Comparison of ENCODE assay signal across 11 mouse cellular contexts in the genomic region with DNA sequence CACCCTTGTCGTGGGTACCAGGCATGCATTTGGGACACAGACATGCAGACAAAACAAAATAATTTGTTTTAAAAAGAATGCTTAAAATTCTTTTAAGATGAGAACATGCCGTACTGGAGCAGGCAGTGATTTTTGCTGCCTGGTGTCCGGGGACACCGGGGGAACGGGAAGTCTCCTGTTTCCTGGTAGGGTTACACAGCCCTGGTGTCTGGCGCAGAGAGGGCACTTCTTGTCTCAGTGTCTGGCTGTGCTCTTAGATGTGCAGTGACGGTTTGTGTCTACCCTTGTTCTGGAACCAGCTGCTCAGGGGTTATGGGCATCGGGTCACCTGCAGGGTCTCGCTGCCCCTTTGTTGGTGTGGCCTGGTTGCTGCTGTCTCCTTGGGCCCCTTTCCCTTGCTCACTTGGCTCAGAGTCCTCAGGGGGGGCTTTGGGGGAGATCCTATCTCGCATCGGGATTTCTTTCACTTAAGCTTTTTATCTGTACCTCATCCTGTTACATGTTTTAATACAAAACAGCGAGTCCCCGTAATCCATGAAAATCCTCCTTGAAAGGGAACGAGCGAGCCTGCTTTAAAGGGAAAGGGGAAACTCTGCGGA.
DNase-seq lines count a peak whose midpoint lies in the region; ATAC-seq and TF ChIP-seq lines count a peak whose summit lies in the region.
"Had no signal": no experiment of that assay in that cellular context is flagged by ENCODE, and none has a peak within 500 bp of the region (broad histone marks: within the 10 kb centered on the region; RNA-seq: fewer than 3 reads in every experiment).

No protein-coding gene starts in this region.

- intact Hi-C loops in gastrocnemius, postnatal 36 days (cut with DNase I): no loop called here

- no peak overlapping the region for H3K9ac ChIP-seq in kidney, embryonic 15.5 days
- no peak overlapping the region for H3K9ac ChIP-seq in embryonic facial prominence, embryonic 11.5 days (replicated peaks; ENCODE audit: low read length)
- no peak overlapping the region for H3K9ac ChIP-seq in heart, postnatal 0 days (replicated peaks; ENCODE audit: low read depth, low read length)
- H3K9ac ChIP-seq in intestine, postnatal 0 days (ENCODE audit: low read depth, low read length): no peak overlapping the region
- H3K9ac ChIP-seq: liver, embryonic 14.5 days; neural tube, embryonic 13.5 days had no signal

- H3K4me2 ChIP-seq in kidney, embryonic 15.5 days: no peak overlapping the region
- H3K4me2 ChIP-seq in embryonic facial prominence, embryonic 11.5 days (ENCODE audit: low read depth, low read length): no peak overlapping the region
- H3K4me2 ChIP-seq in heart, postnatal 0 days (ENCODE audit: low read depth, low read length): no peak overlapping the region
- no peak overlapping the region for H3K4me2 ChIP-seq in intestine, postnatal 0 days (replicated peaks; ENCODE audit: low read depth)
- H3K4me2 ChIP-seq: neural tube, embryonic 13.5 days had no signal

- no peak for TF ChIP-seq EP300 in heart, postnatal 0 days (IDR thresholded peaks at IDR 0.05; ENCODE audit: low read depth)

- H3K9me3 ChIP-seq in kidney, embryonic 15.5 days (replicated peaks): no peaks in the 10 kb centered on the region
- H3K9me3 ChIP-seq in embryonic facial prominence, embryonic 11.5 days (replicated peaks; ENCODE audit: control insufficient read depth, low read length): no peaks in the 10 kb centered on the region
- no peaks in the 10 kb centered on the region for H3K9me3 ChIP-seq in heart, postnatal 0 days (replicated peaks; ENCODE audit: control insufficient read depth, low read length)
- H3K9me3 ChIP-seq in intestine, postnatal 0 days (ENCODE audit: control insufficient read depth): no peaks in the 10 kb centered on the region
- H3K9me3 ChIP-seq: neural tube, embryonic 13.5 days had no signal

- TF ChIP-seq CTCF in heart, postnatal 0 days (IDR thresholded peaks at IDR 0.05; ENCODE audit: low read depth): no peak
- TF ChIP-seq CTCF in intestine, postnatal 0 days (IDR thresholded peaks at IDR 0.05; ENCODE audit: low read depth): no peak

- peak; percentile 50 for DNase-seq in gastrocnemius, postnatal 25 days
- DNase-seq in gastrocnemius, postnatal 36 days: no peak
- peak; percentile 31 to 77 for DNase-seq in kidney, postnatal 25 days
- DNase-seq in embryonic facial prominence, embryonic 11.5 days (ENCODE audit: low spot score): peak; percentile 17
- no peak for DNase-seq in heart, postnatal 0 days (ENCODE audit: low spot score)
- no peak for DNase-seq in right cerebral cortex, postnatal 36 days (ENCODE audit: low spot score in 2 of 2)

- WGBS in kidney, embryonic 15.5 days: 70% methylated on average over 16 of the region's 16 CpGs
- WGBS in embryonic facial prominence, embryonic 11.5 days: 63% methylated on average over 16 of the region's 16 CpGs
- WGBS in heart, postnatal 0 days: 60% methylated on average over 16 of the region's 16 CpGs
- 84% methylated on average over 16 of the region's 16 CpGs for WGBS in intestine, postnatal 0 days

- H3K4me3 ChIP-seq in kidney, embryonic 15.5 days (replicated peaks): no peak overlapping the region
- no peak overlapping the region for H3K4me3 ChIP-seq in embryonic facial prominence, embryonic 11.5 days (ENCODE audit: low read depth, low read length)
- H3K4me3 ChIP-seq in heart, postnatal 0 days (ENCODE audit: low read depth, low read length): no peak overlapping the region
- H3K4me3 ChIP-seq in intestine, postnatal 0 days (ENCODE audit: low read depth, low read length): no peak overlapping the region
- H3K4me3 ChIP-seq: neural tube, embryonic 13.5 days had no signal

- no peak for ATAC-seq in kidney, embryonic 15.5 days (replicated peaks; ENCODE audit: low FRiP score)
- no peak for ATAC-seq in embryonic facial prominence, embryonic 11.5 days (replicated peaks; ENCODE audit: insufficient number of reproducible peaks, low FRiP score, low TSS enrichment, low read depth)
- ATAC-seq in heart, postnatal 0 days (ENCODE audit: insufficient read depth, low read depth): peak; percentile 68
- no peak for ATAC-seq in intestine, postnatal 0 days

- H3K36me3 ChIP-seq in kidney, embryonic 15.5 days: peaks cover 93% of the 10 kb centered on the region
- peaks cover 7% of the 10 kb centered on the region for H3K36me3 ChIP-seq in embryonic facial prominence, embryonic 11.5 days (replicated peaks; ENCODE audit: control insufficient read depth, insufficient read depth, low read depth, low read length)
- H3K36me3 ChIP-seq in heart, postnatal 0 days (replicated peaks; ENCODE audit: control insufficient read depth, insufficient read depth, low read length): peaks cover 59% of the 10 kb centered on the region
- H3K36me3 ChIP-seq in intestine, postnatal 0 days (ENCODE audit: control insufficient read depth, insufficient read depth): peaks cover 73% of the 10 kb centered on the region

- no peak overlapping the region for H3K27ac ChIP-seq in kidney, embryonic 15.5 days
- no peak overlapping the region for H3K27ac ChIP-seq in embryonic facial prominence, embryonic 11.5 days (replicated peaks; ENCODE audit: low read depth, low read length)
- no peak overlapping the region for H3K27ac ChIP-seq in heart, postnatal 0 days (ENCODE audit: low read depth)
- no peak overlapping the region for H3K27ac ChIP-seq in intestine, postnatal 0 days (ENCODE audit: low read depth, low read length)
- H3K27ac ChIP-seq: liver, embryonic 14.5 days; neural tube, embryonic 13.5 days had no signal

- no peaks in the 10 kb centered on the region for H3K27me3 ChIP-seq in kidney, embryonic 15.5 days
- no peaks in the 10 kb centered on the region for H3K27me3 ChIP-seq in embryonic facial prominence, embryonic 11.5 days (ENCODE audit: control insufficient read depth, insufficient read depth, low read length)
- no peaks in the 10 kb centered on the region for H3K27me3 ChIP-seq in heart, postnatal 0 days (ENCODE audit: control insufficient read depth, insufficient read depth, low read length)
- H3K27me3 ChIP-seq in intestine, postnatal 0 days (replicated peaks; ENCODE audit: control insufficient read depth, insufficient read depth, low read length): no peaks in the 10 kb centered on the region
- H3K27me3 ChIP-seq: CH12.LX; neural tube, embryonic 13.5 days had no signal

- H3K4me1 ChIP-seq in kidney, embryonic 15.5 days: peaks cover 6% of the 10 kb centered on the region; the same call in 1 of the 2 replicates
- H3K4me1 ChIP-seq in embryonic facial prominence, embryonic 11.5 days (ENCODE audit: control insufficient read depth, insufficient read depth, low read length): no peaks in the 10 kb centered on the region
- peaks cover 6% of the 10 kb centered on the region; the same call in 1 of the 2 replicates for H3K4me1 ChIP-seq in heart, postnatal 0 days (ENCODE audit: control insufficient read depth, insufficient read depth)
- no peaks in the 10 kb centered on the region for H3K4me1 ChIP-seq in intestine, postnatal 0 days (replicated peaks; ENCODE audit: control insufficient read depth, insufficient read depth, low read length)
- H3K4me1 ChIP-seq: neural tube, embryonic 13.5 days had no signal

Comparison
In these comparisons a context has a peak if more than half of its experiments do, and no peak if none do; other contexts are left out.
1. DNase-seq: peak in gastrocnemius, postnatal 25 days (single experiment), kidney, postnatal 25 days (2 of 2) and embryonic facial prominence, embryonic 11.5 days (single experiment); none in gastrocnemius, postnatal 36 days (0 of 2), heart, postnatal 0 days (single experiment) and right cerebral cortex, postnatal 36 days (0 of 2).